Mouse (Mus musculus): ENCODE measurements around the gene 1700037H04Rik.

DNA sequence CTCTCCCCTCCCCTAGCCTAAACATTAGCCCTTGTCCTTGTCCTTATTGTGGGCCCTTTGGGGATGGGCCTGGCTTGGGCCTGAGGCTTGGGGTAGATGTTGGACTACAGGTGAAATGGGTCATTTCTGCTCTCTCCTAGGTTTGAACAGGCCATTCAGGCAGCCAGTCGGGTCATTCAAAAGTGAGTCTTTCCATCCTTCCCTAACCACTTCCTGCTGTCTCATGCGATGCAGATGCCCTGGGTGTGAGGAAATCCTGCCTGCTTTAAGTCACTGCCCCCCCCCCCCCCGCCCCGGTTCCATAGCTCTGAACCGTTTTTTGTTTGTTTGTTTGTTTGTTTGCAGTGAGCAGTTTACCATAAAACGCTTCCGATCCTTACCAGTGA, 31.1 kb upstream of the 1700037H04Rik start:
- TF ChIP-seq MAX (IDR thresholded peaks at IDR 0.05) (no peak), CTCF (IDR thresholded peaks at IDR 0.05; ENCODE audit: control insufficient read depth, insufficient read depth, insufficient read length) (no peak), MYOD1 (IDR thresholded peaks at IDR 0.05; ENCODE audit: control insufficient read depth, insufficient read length, low read depth) (no peak), CEBPB (IDR thresholded peaks at IDR 0.05; ENCODE audit: low read depth) (no peak), MYOG (IDR thresholded peaks at IDR 0.05; ENCODE audit: control insufficient read depth, extremely low read depth, insufficient read length) (no peak), USF1 (IDR thresholded peaks at IDR 0.05; ENCODE audit: low read depth) (no peak), FOSL1 (IDR thresholded peaks at IDR 0.05; ENCODE audit: insufficient read depth, low read length, poor library complexity, severe bottlenecking) (no peak)
